10 mouse cellular contexts compared by ENCODE assay signal in genomic region chr11:116430723-116431427, GRCm38 (mm10). TPM values are rescaled to one million over a fixed set of nuclear protein-coding genes. Genes with fewer than 3 reads are reported as not detected.
DNase-seq lines count a peak whose midpoint lies in the region; ATAC-seq lines count a peak whose summit lies in the region.
"Had no signal": no experiment of that assay in that cellular context is flagged by ENCODE, and none has a peak within 500 bp of the region (broad histone marks: within the 10 kb centered on the region; RNA-seq: fewer than 3 reads in every experiment).

No protein-coding gene starts in this region.

- no peak for ATAC-seq in heart, embryonic 12.5 days (ENCODE audit: insufficient number of reproducible peaks, low FRiP score)
- no peak for ATAC-seq in neural tube, embryonic 11.5 days (ENCODE audit: insufficient read depth, low FRiP score, low TSS enrichment)
- no peak for ATAC-seq in liver, embryonic 12.5 days

- no peak for DNase-seq in heart, postnatal 14 days
- DNase-seq in neural tube, embryonic 11.5 days (ENCODE audit: low spot score) = no peak
- no peak for DNase-seq in neural tube, embryonic 10.5 days (ENCODE audit: extremely low spot score, low spot score)
- no peak for DNase-seq in thymus, postnatal 14 days
- no peak for DNase-seq in adrenal gland, postnatal 10 days
- DNase-seq in ovary, postnatal 14 days (ENCODE audit: low spot score) = no peak

- H3K4me3 ChIP-seq in heart, embryonic 12.5 days = peak overlapping the region; percentile 27
- no peak overlapping the region for H3K4me3 ChIP-seq in neural tube, embryonic 11.5 days (ENCODE audit: low read depth, low read length)
- peak overlapping the region; percentile 18 for H3K4me3 ChIP-seq in liver, embryonic 12.5 days
- H3K4me3 ChIP-seq: embryonic facial prominence, embryonic 12.5 days; hindbrain, embryonic 10.5 days had no signal

- peaks cover 7% of the 10 kb centered on the region; the same call in 1 of the 2 replicates for H3K36me3 ChIP-seq in heart, embryonic 12.5 days
- H3K36me3 ChIP-seq in neural tube, embryonic 11.5 days (ENCODE audit: control insufficient read depth, insufficient read depth, low read length) = no peaks in the 10 kb centered on the region
- H3K36me3 ChIP-seq in liver, embryonic 12.5 days = peaks cover 10% of the 10 kb centered on the region
- H3K36me3 ChIP-seq: embryonic facial prominence, embryonic 12.5 days had no signal

- H3K9ac ChIP-seq in heart, embryonic 12.5 days = peak overlapping the region; percentile 54
- no peak overlapping the region for H3K9ac ChIP-seq in neural tube, embryonic 11.5 days (ENCODE audit: low read length)
- peak overlapping the region; percentile 55 for H3K9ac ChIP-seq in liver, embryonic 12.5 days
- H3K9ac ChIP-seq: embryonic facial prominence, embryonic 12.5 days had no signal

- H3K9me3 ChIP-seq in heart, embryonic 12.5 days (replicated peaks) = no peaks in the 10 kb centered on the region
- no peaks in the 10 kb centered on the region for H3K9me3 ChIP-seq in neural tube, embryonic 11.5 days (ENCODE audit: control insufficient read depth, low read length)
- H3K9me3 ChIP-seq in liver, embryonic 12.5 days (replicated peaks) = no peaks in the 10 kb centered on the region
- H3K9me3 ChIP-seq: embryonic facial prominence, embryonic 12.5 days; hindbrain, embryonic 10.5 days had no signal

- intact Hi-C loops in heart, postnatal 14 days (cut with DNase I) = no loop called here

- 25% methylated on average over 22 of the region's 22 CpGs for WGBS in heart, embryonic 12.5 days
- WGBS in neural tube, embryonic 11.5 days = 53% methylated on average over 22 of the region's 22 CpGs
- 30% methylated on average over 22 of the region's 22 CpGs for WGBS in liver, embryonic 12.5 days (ENCODE audit: insufficient replicate concordance)

- peak overlapping the region; percentile 55 for H3K4me2 ChIP-seq in heart, embryonic 12.5 days
- H3K4me2 ChIP-seq in neural tube, embryonic 11.5 days (ENCODE audit: low read depth) = 0 out of 2 replicates have a peak overlapping the region, but pooled peaks have one; percentile 15
- peak overlapping the region; percentile 58 for H3K4me2 ChIP-seq in liver, embryonic 12.5 days
- H3K4me2 ChIP-seq: embryonic facial prominence, embryonic 12.5 days had no signal

- no peak overlapping the region for H3K27ac ChIP-seq in heart, embryonic 12.5 days (ENCODE audit: poor library complexity, severe bottlenecking)
- no peak overlapping the region for H3K27ac ChIP-seq in neural tube, embryonic 11.5 days (ENCODE audit: low read depth, low read length)
- H3K27ac ChIP-seq in liver, embryonic 12.5 days = peak overlapping the region; percentile 82
- H3K27ac ChIP-seq: embryonic facial prominence, embryonic 12.5 days; hindbrain, embryonic 10.5 days had no signal

- H3K27me3 ChIP-seq in heart, embryonic 12.5 days (replicated peaks) = no peaks in the 10 kb centered on the region
- no peaks in the 10 kb centered on the region for H3K27me3 ChIP-seq in neural tube, embryonic 11.5 days (ENCODE audit: control insufficient read depth, insufficient read depth, low read length)
- no peaks in the 10 kb centered on the region for H3K27me3 ChIP-seq in liver, embryonic 12.5 days (replicated peaks)
- H3K27me3 ChIP-seq: embryonic facial prominence, embryonic 12.5 days had no signal

- peaks cover 39% of the 10 kb centered on the region for H3K4me1 ChIP-seq in heart, embryonic 12.5 days (replicated peaks)
- H3K4me1 ChIP-seq in neural tube, embryonic 11.5 days (ENCODE audit: control insufficient read depth, insufficient read depth, low read length) = peaks cover 3% of the 10 kb centered on the region
- H3K4me1 ChIP-seq in liver, embryonic 12.5 days = peaks cover 64% of the 10 kb centered on the region

RNA-seq across cellular contexts. Expression of gene Ubald2, which starts 3.0 kb away (rescaled TPM):
- polyA plus RNA-seq in heart, embryonic 12.5 days (2016; fragmentation: Nextera tagmentation; extraction: Ambion mirVana) = 33.7 and 34.2 TPM in 2 replicates
- 10 to 100 TPM; 41.2 to 42.9 TPM for total RNA-seq in heart, postnatal 14 days (2021)
- polyA plus RNA-seq in neural tube, embryonic 11.5 days (2014; fragmentation: Nextera tagmentation; extraction: Ambion mirVana) = 90.3 and 92.4 TPM in 2 replicates
- polyA plus RNA-seq in liver, embryonic 12.5 days (2016; fragmentation: Nextera tagmentation; extraction: Ambion mirVana) = 32.3 and 32.6 TPM in 2 replicates
- total RNA-seq in adrenal gland, postnatal 10 days (2021) = 10 to 100 TPM; 47.9 to 51.1 TPM

RNA-seq across cellular contexts. Expression of gene Rnf157, which starts 18.0 kb away (rescaled TPM):
- polyA plus RNA-seq in heart, embryonic 12.5 days (2016; fragmentation: Nextera tagmentation; extraction: Ambion mirVana) = 11.0 and 12.3 TPM in 2 replicates
- total RNA-seq in heart, postnatal 14 days (2021) = 1 to 10 TPM; 5.8 to 8.8 TPM
- 31.1 and 34.6 TPM in 2 replicates for polyA plus RNA-seq in neural tube, embryonic 11.5 days (2014; fragmentation: Nextera tagmentation; extraction: Ambion mirVana)
- 2.9 and 4.3 TPM in 2 replicates for polyA plus RNA-seq in liver, embryonic 12.5 days (2016; fragmentation: Nextera tagmentation; extraction: Ambion mirVana)
- 10 to 100 TPM; 11.2 to 16.5 TPM for total RNA-seq in adrenal gland, postnatal 10 days (2021)

RNA-seq across cellular contexts. Expression of gene Qrich2, which starts 35.2 kb away (rescaled TPM):
- polyA plus RNA-seq in heart, embryonic 12.5 days (2016; fragmentation: Nextera tagmentation; extraction: Ambion mirVana) = not detected in 2 replicates
- total RNA-seq in heart, postnatal 14 days (2021) = not detected
- 0.40 TPM in 1 of 2 replicates, not detected in the other for polyA plus RNA-seq in neural tube, embryonic 11.5 days (2014; fragmentation: Nextera tagmentation; extraction: Ambion mirVana)
- not detected in 2 replicates for polyA plus RNA-seq in liver, embryonic 12.5 days (2016; fragmentation: Nextera tagmentation; extraction: Ambion mirVana)
- total RNA-seq in adrenal gland, postnatal 10 days (2021) = not detected
